Mouse (Mus musculus) kidney, postnatal 0 days (tissue): Measurements from ENCODE around the gene Hist1h2bm. TPM values are rescaled to one million over a fixed set of nuclear protein-coding genes. Genes with fewer than 3 reads are reported as not detected.
"Not testable (repeated sequence)": the region's sequence is repeated elsewhere in the genome, so short reads cannot be mapped to it uniquely, and the experiment has no call there.

Experiments used
- ATAC-seq: fragments of 200-750 bp; cut with Nextera tagmentation; replicated peaks from 2 replicates; pipeline ENCODE4 v1.8.0; 2017; ENCODE audit warnings: low read depth, moderate number of reproducible peaks, moderate TSS enrichment, moderate library complexity; ENCODE audit not compliant: low FRiP score
- DNase-seq: peaks from one replicate; pipeline ENCODE4 v3.0.0-alpha.2; 2016; ENCODE audit warnings: low spot score
- H3K27ac ChIP-seq: fragments of 300-500 bp; sonication (generic); 2 replicates; pipeline ENCODE4 v1.5.1; 2014; ENCODE audit warnings: mild to moderate bottlenecking
- H3K27me3 ChIP-seq: fragments of 300-500 bp; sonication (generic); 2 replicates; pipeline ENCODE4 v1.6.1; 2014; ENCODE audit warnings: low read length, mixed read lengths; ENCODE audit not compliant: insufficient read depth
- H3K36me3 ChIP-seq: fragments of 300-500 bp; sonication (generic); 2 replicates; pipeline ENCODE4 v1.6.1; 2014; ENCODE audit warnings: low read length, mixed read lengths; ENCODE audit not compliant: insufficient read depth
- H3K4me1 ChIP-seq: fragments of 300-500 bp; sonication (generic); replicated peaks from 2 replicates; pipeline ENCODE4 v1.6.1; 2014; ENCODE audit warnings: antibody characterized with exemption, low read length, mixed read lengths; ENCODE audit not compliant: insufficient read depth
- H3K4me2 ChIP-seq: fragments of 300-500 bp; sonication (generic); 2 replicates; pipeline ENCODE4 v1.6.1; 2014; ENCODE audit warnings: mild to moderate bottlenecking, low read length, moderate library complexity, mixed read lengths
- H3K4me3 ChIP-seq: fragments of 300-500 bp; sonication (generic); replicated peaks from 2 replicates; pipeline ENCODE4 v1.5.1; 2014; ENCODE audit warnings: low read depth, low read length
- H3K9ac ChIP-seq: fragments of 300-500 bp; sonication (generic); 2 replicates; pipeline ENCODE4 v1.6.1; 2014; ENCODE audit warnings: low read depth, low read length
- H3K9me3 ChIP-seq: fragments of 300-500 bp; sonication (generic); replicated peaks from 2 replicates; pipeline ENCODE4 v1.6.1; 2016; ENCODE audit warnings: low read length, inconsistent platforms, mixed read lengths
- CTCF ChIP-seq: IDR thresholded peaks from 2 replicates; pipeline ENCODE4 v1.5.1; 2016; ENCODE audit warnings: antibody characterized with exemption, low read depth, mild to moderate bottlenecking, moderate library complexity
- WGBS: fragments of 180-500 bp; shearing (Covaris S2); extraction: QIAGEN DNeasy Blood & Tissue Kit; methylation state at CpG from one replicate; pipeline ENCODE4 v1.1.7; 2014; 5-methylcytosine and 5-hydroxymethylcytosine counted together
- polyA plus RNA-seq: library from polyadenylated mRNA; unstranded; fragments of >200 nt; fragmentation: Nextera tagmentation; extraction: Ambion mirVana; gene quantifications from 2 replicates; pipeline ENCODE4 v1.2.1, GENCODE M21; 2015

The Hist1h2bm gene
- polyA plus RNA-seq, 1 experiment from 2014 or later: 2.1 TPM

DNA sequence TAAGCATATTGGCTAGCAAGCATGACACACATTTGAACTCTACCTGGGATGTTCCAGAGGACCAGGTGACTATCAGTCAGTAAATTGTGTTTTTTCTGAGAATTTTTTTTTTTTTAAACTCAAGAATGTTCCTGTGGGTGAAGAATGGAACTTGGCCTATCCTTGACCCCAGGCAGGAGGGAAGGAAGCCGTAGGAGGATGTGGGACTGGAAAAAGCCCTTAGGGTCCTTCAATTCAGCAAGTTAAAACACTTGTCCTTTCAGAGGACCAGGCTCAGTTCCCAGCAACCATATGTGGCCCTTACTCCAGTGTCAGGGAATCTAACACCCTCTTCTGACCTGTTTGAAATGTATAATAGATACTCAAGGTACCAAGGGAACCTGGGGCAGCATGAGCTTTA is 7.7 kb downstream of the Hist1h2bm start:
- 52% methylated on average over 1 of the region's 1 CpGs for WGBS
- no peak for DNase-seq
- Histone ChIP-seq H3K27me3 (no peaks in the 10 kb centered on the region), H3K36me3 (no peaks in the 10 kb centered on the region), H3K9ac (no peak overlapping the region), H3K4me3 (no peak overlapping the region), H3K4me2 (no peak overlapping the region), H3K9me3 (no peaks in the 10 kb centered on the region), H3K27ac (no peak overlapping the region), H3K4me1 (no peaks in the 10 kb centered on the region)
- ATAC-seq: no peak
- no peak for TF ChIP-seq CTCF

- H3K27me3 ChIP-seq: no peaks in the 10 kb centered on the region
- H3K27ac ChIP-seq: no peak overlapping the region
- H3K9me3 ChIP-seq: no peaks in the 10 kb centered on the region
- no peaks in the 10 kb centered on the region for H3K4me1 ChIP-seq
- no peak overlapping the region for H3K4me3 ChIP-seq
- no peak overlapping the region for H3K9ac ChIP-seq
- DNase-seq (no peak), ATAC-seq (peak; percentile 45; the same call in 1 of the 2 replicates)
- no peak overlapping the region for H3K4me2 ChIP-seq
- no peaks in the 10 kb centered on the region for H3K36me3 ChIP-seq
- WGBS: 71% methylated on average over 5 of the region's 5 CpGs
- no peak; the same call in 1 of the 2 replicates for TF ChIP-seq CTCF
Measured at GRCm38 (mm10) chr13:21733466-21733865, 11.6 kb downstream of the Hist1h2bm start.

DNA sequence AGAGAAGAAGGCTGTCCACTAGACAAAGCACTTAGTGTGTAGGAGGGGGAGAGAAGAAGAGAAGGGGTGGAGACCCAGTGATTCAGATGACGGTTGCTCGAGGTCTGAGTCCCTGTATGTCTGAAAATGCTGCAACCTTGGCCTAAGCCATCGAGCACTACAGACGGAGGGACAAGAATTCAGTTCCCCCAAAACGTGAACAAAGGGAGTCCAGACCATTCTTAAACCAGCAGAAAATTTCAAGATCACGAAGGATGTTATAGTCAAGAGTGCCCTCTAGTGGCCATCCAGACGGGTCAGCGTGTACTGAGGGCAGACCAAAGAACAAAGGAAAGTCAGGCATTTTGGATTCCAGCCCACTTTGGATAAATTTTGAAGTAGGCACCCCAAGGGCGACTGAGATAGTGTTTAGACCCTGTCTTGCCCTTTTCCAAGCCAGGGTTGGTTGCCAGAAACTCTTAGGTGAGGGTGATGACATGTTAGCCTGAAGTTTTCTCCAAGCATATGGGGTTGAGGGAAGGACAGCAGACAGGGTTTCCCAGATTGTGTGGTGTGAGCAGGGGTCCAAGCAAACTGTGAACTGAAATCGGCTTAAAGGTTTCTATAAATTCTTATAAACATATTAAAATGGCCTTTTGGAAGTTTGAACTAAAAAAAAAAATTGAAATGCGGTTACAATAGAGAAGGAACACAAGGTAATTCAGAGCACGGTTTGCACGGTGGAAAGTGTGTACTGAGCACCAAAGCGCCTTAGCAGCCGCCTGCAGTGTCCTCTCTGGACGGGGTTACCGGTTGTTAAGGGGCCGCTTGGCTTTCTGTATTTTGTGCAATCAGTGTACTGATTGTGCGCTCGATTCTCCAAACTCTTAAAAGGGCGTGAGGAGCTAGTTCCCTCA is 12.4 kb downstream of the Hist1h2bm start:
- peak; percentile 92 for TF ChIP-seq CTCF
- Histone ChIP-seq H3K27ac (peak overlapping the region; percentile 93), H3K27me3 (no peaks in the 10 kb centered on the region), H3K4me2 (peak overlapping the region; percentile 68), H3K4me3 (peak overlapping the region; percentile 47), H3K4me1 (no peaks in the 10 kb centered on the region), H3K9me3 (no peaks in the 10 kb centered on the region), H3K9ac (peak overlapping the region; percentile 62), H3K36me3 (no peaks in the 10 kb centered on the region)
- ATAC-seq (peak; percentile 78), DNase-seq (peak; percentile 97)
- under 1% methylated on average over 21 of the region's 21 CpGs for WGBS

GRCm38 (mm10) chr13:21734906-21735767 is 13.3 kb downstream of the Hist1h2bm start, which contains the start of gene Hist1h4j:
Gene Hist1h4j (plus strand): TSS chr13:21735064.
- DNase-seq (peak; percentile 92), ATAC-seq (peak; percentile 85)
- H3K4me2 ChIP-seq: peak within 1 kb of the TSS; percentile 68
- not testable (repeated sequence) for H3K4me1 ChIP-seq, H3K36me3 ChIP-seq, H3K27me3 ChIP-seq, H3K9me3 ChIP-seq
- H3K27ac ChIP-seq: peak within 1 kb of the TSS; percentile 93
- H3K9ac ChIP-seq: peak within 1 kb of the TSS; percentile 62
- WGBS: under 1% methylated on average over 43 of the region's 56 CpGs
- peak within 1 kb of the TSS; percentile 47 for H3K4me3 ChIP-seq

DNA sequence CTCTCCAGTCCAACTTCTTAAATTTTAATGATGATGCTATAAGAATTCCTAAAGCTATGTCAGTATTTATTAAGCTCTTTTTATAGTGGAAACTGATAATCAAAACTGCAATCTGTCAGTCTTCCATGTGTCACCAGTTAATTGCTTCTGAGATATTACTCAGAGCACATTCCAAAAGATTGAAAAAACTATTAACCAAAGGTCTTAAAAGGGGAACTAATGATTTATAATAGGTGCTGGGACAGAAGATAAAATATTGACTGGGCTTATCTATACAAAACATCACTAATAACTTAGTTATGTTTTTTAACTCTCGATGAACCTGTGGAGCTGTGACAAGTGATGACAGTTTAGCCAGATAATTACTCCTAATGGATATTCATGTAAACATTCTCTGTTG is 23.2 kb downstream of the Hist1h2bm start:
- DNase-seq (no peak), ATAC-seq (no peak)
- whole genome bisulfite sequencing: 78% methylated on average over 1 of the region's 1 CpGs
- H3K27ac ChIP-seq: no peak overlapping the region
- H3K4me1 ChIP-seq: no peaks in the 10 kb centered on the region
- H3K36me3 ChIP-seq: no peaks in the 10 kb centered on the region
- no peak overlapping the region for H3K4me2 ChIP-seq
- no peaks in the 10 kb centered on the region for H3K9me3 ChIP-seq
- H3K9ac ChIP-seq: no peak overlapping the region
- no peak overlapping the region for H3K4me3 ChIP-seq
- no peak for TF ChIP-seq CTCF
- no peaks in the 10 kb centered on the region for H3K27me3 ChIP-seq
